Mouse (Mus musculus) liver, embryonic 16.5 days (tissue): ENCODE results near the gene Pld2. TPM values are rescaled to one million over a fixed set of nuclear protein-coding genes. Genes with fewer than 3 reads are reported as not detected.

Source experiments
- ATAC-seq: fragments of 200-750 bp; cut with Nextera tagmentation; 2 replicates; pipeline ENCODE4 v1.8.0; 2017; ENCODE audit warnings: low read depth, mild to moderate bottlenecking, moderate number of reproducible peaks, moderate library complexity
- H3K27ac ChIP-seq: fragments of 300-500 bp; sonication (generic); 2 replicates; pipeline ENCODE4 v1.5.1; 2014; ENCODE audit warnings: mild to moderate bottlenecking, low read length
- H3K27me3 ChIP-seq: fragments of 300-500 bp; sonication (generic); 2 replicates; pipeline ENCODE4 v1.6.1; 2014; ENCODE audit warnings: low read depth, low read length, mixed read lengths; ENCODE audit not compliant: control insufficient read depth, insufficient read depth
- H3K36me3 ChIP-seq: fragments of 300-500 bp; sonication (generic); 2 replicates; pipeline ENCODE4 v1.6.1; 2014; ENCODE audit warnings: mild to moderate bottlenecking; ENCODE audit not compliant: control insufficient read depth, insufficient read depth
- H3K4me1 ChIP-seq: fragments of 300-500 bp; sonication (generic); 2 replicates; pipeline ENCODE4 v1.6.1; 2014; ENCODE audit warnings: low read depth, low read length, mixed read lengths; ENCODE audit not compliant: control insufficient read depth
- H3K4me2 ChIP-seq: fragments of 300-500 bp; sonication (generic); 2 replicates; pipeline ENCODE4 v1.6.1; 2014; ENCODE audit warnings: low read depth, low read length, mixed read lengths
- H3K4me3 ChIP-seq: fragments of 300-500 bp; sonication (generic); 2 replicates; pipeline ENCODE4 v1.5.1; 2014; ENCODE audit warnings: low read depth, mild to moderate bottlenecking, low read length
- H3K9ac ChIP-seq: fragments of 300-500 bp; sonication (generic); 2 replicates; pipeline ENCODE4 v1.6.1; 2014; ENCODE audit warnings: low read depth, low read length
- H3K9me3 ChIP-seq: fragments of 300-500 bp; sonication (generic); replicated peaks from 2 replicates; pipeline ENCODE4 v1.6.1; 2016; ENCODE audit warnings: low read length; ENCODE audit not compliant: control insufficient read depth
- WGBS: fragments of 180-500 bp; shearing (Covaris S2); extraction: QIAGEN DNeasy Blood & Tissue Kit; methylation state at CpG from one replicate; pipeline ENCODE4 v1.1.7; 2014; ENCODE audit not compliant: insufficient replicate concordance; 5-methylcytosine and 5-hydroxymethylcytosine counted together
- polyA plus RNA-seq: library from polyadenylated mRNA; unstranded; fragments of >200 nt; fragmentation: Nextera tagmentation; extraction: Ambion mirVana; gene quantifications from 2 replicates; pipeline ENCODE4 v1.2.1, GENCODE M21; 2015

Pld2 gene
- polyA plus RNA-seq, 1 experiment from 2014 or later, result 2.1 TPM

DNA sequence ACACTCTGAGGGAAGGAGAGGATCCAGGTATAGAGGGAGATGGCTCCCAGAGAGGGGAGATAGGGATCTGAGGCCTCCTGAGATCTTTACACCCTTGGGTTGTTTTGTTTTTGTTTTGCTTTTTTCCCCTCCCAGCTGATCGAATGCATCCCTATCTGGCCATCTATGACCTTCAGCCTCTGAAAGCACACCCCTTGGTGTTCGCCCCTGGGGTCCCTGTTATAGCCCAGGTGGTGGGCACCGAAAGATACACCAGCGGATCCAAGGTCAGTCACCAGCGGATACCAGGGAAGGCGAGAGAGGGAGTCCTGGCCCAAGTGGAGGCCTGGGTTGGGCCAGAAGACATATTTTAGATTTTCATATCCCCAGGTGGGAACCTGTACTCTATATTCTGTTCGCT is 1.1 kb downstream of the Pld2 start:
- Histone ChIP-seq H3K27ac (no peak overlapping the region), H3K27me3 (peaks cover 34% of the 10 kb centered on the region), H3K4me3 (peak overlapping the region; percentile 55; the same call in 1 of the 2 replicates), H3K9me3 (no peaks in the 10 kb centered on the region), H3K4me2 (peak overlapping the region; percentile 61; the same call in 1 of the 2 replicates), H3K4me1 (peaks cover 3% of the 10 kb centered on the region; the same call in 1 of the 2 replicates), H3K36me3 (no peaks in the 10 kb centered on the region), H3K9ac (no peak overlapping the region)
- WGBS, result 72% methylated on average over 7 of the region's 7 CpGs
- no peak for ATAC-seq

GRCm38 (mm10) chr11:70541415-70541814 is 1.6 kb downstream of the Pld2 start:
- Histone ChIP-seq H3K4me2 (no peak overlapping the region), H3K4me3 (no peak overlapping the region), H3K27me3 (peaks cover 34% of the 10 kb centered on the region), H3K9ac (no peak overlapping the region), H3K9me3 (no peaks in the 10 kb centered on the region), H3K4me1 (peaks cover 3% of the 10 kb centered on the region; the same call in 1 of the 2 replicates), H3K36me3 (no peaks in the 10 kb centered on the region), H3K27ac (no peak overlapping the region)
- WGBS, result 56% methylated on average over 5 of the region's 5 CpGs
- no peak for ATAC-seq

DNA sequence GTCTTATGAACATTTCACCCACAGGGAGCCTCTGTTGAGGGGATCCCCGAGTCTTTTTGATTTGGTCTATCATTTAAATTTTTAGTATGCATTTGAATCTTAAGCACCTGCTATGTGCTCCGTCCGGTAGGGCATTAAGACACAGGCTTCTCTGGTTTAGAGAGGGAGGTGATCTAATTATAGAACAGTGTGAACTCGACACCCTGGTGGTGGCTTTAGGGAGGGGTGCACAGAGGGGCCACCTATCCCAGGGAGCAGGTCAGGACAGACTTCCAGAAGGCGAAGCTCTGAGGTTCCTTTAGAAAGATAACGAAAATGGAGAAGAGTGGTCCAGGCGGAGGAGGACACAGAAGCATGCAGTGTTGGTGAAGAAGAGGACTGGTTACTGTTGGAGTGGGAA is 4.6 kb downstream of the Pld2 start:
- Histone ChIP-seq H3K4me1 (peaks cover 3% of the 10 kb centered on the region; the same call in 1 of the 2 replicates), H3K4me3 (no peak overlapping the region), H3K27ac (no peak overlapping the region), H3K36me3 (no peaks in the 10 kb centered on the region), H3K27me3 (peaks cover 29% of the 10 kb centered on the region), H3K4me2 (no peak overlapping the region), H3K9me3 (no peaks in the 10 kb centered on the region), H3K9ac (no peak overlapping the region)
- ATAC-seq, result no peak
- 47% methylated on average over 7 of the region's 7 CpGs for WGBS

GRCm38 (mm10) chr11:70551526-70551925 is 11.7 kb downstream of the Pld2 start:
- Histone ChIP-seq H3K4me1 (no peaks in the 10 kb centered on the region), H3K4me3 (no peak overlapping the region), H3K36me3 (no peaks in the 10 kb centered on the region), H3K27me3 (no peaks in the 10 kb centered on the region), H3K9ac (no peak overlapping the region), H3K4me2 (no peak overlapping the region), H3K27ac (no peak overlapping the region), H3K9me3 (no peaks in the 10 kb centered on the region)
- WGBS, result 68% methylated on average over 8 of the region's 8 CpGs
- ATAC-seq, result no peak

DNA sequence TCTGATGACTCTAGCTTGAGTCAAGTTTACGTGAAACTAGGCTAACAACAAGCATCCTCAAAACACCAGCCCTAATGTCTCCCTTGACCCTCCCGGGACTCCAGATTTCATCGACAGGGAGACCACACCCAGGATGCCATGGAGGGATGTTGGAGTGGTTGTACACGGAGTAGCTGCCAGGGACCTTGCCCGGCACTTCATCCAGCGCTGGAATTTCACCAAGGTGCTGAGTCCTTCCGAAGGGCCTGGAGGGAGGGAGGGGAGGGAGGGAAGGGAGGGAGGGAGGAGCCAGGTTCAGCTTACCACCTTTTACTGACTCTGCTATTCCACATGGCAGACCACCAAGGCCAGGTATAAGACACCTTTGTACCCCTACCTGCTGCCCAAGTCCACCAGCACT is 14.1 kb downstream of the Pld2 start:
- Histone ChIP-seq H3K4me2 (no peak overlapping the region), H3K4me3 (no peak overlapping the region), H3K36me3 (no peaks in the 10 kb centered on the region), H3K9me3 (no peaks in the 10 kb centered on the region), H3K27me3 (no peaks in the 10 kb centered on the region), H3K9ac (no peak overlapping the region), H3K4me1 (no peaks in the 10 kb centered on the region), H3K27ac (no peak overlapping the region)
- WGBS, result 31% methylated on average over 6 of the region's 7 CpGs
- no peak for ATAC-seq

DNA sequence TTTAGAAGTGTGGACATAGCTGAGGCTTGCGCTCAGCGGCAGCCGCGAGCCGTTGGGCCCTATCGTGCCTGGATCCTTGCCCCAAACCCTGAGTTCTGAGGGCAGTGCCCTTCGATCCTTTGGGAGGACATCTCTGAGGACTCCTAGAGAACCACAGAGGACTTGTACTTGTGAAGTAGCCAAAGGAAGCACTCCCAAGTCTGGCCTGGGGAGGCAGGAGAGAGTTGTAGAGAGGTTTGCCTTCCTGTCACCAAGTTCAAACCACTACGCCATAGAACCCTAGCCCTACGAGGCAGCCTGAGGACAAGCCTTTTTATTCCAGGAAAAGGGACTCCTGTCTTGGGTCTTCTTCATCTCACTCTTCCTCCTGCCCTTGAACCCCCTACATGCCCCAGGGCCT is 17.7 kb downstream of the Pld2 start:
- Histone ChIP-seq H3K27me3 (no peaks in the 10 kb centered on the region), H3K9me3 (no peaks in the 10 kb centered on the region), H3K4me1 (peaks cover 8% of the 10 kb centered on the region), H3K9ac (no peak overlapping the region), H3K4me2 (no peak overlapping the region), H3K36me3 (no peaks in the 10 kb centered on the region), H3K4me3 (no peak overlapping the region), H3K27ac (no peak overlapping the region)
- ATAC-seq, result no peak
- WGBS, result 79% methylated on average over 9 of the region's 9 CpGs

DNA sequence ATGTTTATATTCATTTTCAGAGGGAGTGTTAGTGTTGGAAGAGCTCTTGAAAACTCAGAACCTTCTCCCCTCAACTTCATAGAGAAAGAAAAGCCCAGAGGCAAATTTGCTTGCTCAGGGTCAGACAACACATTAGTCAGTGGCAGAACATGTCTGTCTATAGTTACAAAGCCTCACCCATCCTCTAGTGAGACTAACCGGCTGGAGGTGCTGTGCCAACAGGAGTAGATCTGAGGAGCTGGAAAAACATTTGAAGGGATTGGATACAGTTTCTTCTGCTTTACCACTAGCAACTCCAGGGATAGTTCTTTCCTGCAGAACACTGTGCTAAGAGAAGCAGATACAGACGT is 22.0 kb downstream of the Pld2 start:
- H3K27ac ChIP-seq, result peak overlapping the region; percentile 38; the same call in 1 of the 2 replicates
- H3K36me3 ChIP-seq, result no peaks in the 10 kb centered on the region
- H3K4me2 ChIP-seq, result peak overlapping the region; percentile 92
- H3K4me3 ChIP-seq, result peak overlapping the region; percentile 73
- no peak overlapping the region; the same call in 1 of the 2 replicates for H3K9ac ChIP-seq
- H3K9me3 ChIP-seq, result no peaks in the 10 kb centered on the region
- peaks cover 27% of the 10 kb centered on the region for H3K4me1 ChIP-seq
- H3K27me3 ChIP-seq, result no peaks in the 10 kb centered on the region
- no peak for ATAC-seq
- 2% methylated on average over 2 of the region's 2 CpGs for WGBS

GRCm38 (mm10) chr11:70562287-70562994 is 22.6 kb downstream of the Pld2 start, which contains the start of gene Mink1:
Gene Mink1 (plus strand): TSS chr11:70562881.
- peak within 1 kb of the TSS; percentile 74 for H3K9ac ChIP-seq
- peak within 1 kb of the TSS; percentile 69 for H3K27ac ChIP-seq
- H3K4me1 ChIP-seq, result peaks cover 27% of the 10 kb centered on the region
- peak; percentile 89 for ATAC-seq
- H3K27me3 ChIP-seq, result no peaks in the 10 kb centered on the region
- H3K4me3 ChIP-seq, result peak within 1 kb of the TSS; percentile 73
- WGBS, result under 1% methylated on average over 53 of the region's 57 CpGs
- H3K4me2 ChIP-seq, result peak within 1 kb of the TSS; percentile 92
- no peaks in the 10 kb centered on the region for H3K9me3 ChIP-seq
- H3K36me3 ChIP-seq, result no peaks in the 10 kb centered on the region

- peak overlapping the region; percentile 60 for H3K27ac ChIP-seq
- H3K4me1 ChIP-seq, result peaks cover 27% of the 10 kb centered on the region
Measured at GRCm38 (mm10) chr11:70562995-70563469, 23.2 kb downstream of the Pld2 start.

More at GRCm38 (mm10) chr11:70562995-70563469, 23.2 kb downstream of the Pld2 start:
- peak overlapping the region; percentile 74 for H3K9ac ChIP-seq
- H3K9me3 ChIP-seq, result no peaks in the 10 kb centered on the region
- WGBS, result 0% methylated on average over 31 of the region's 31 CpGs
- H3K4me3 ChIP-seq, result peak overlapping the region; percentile 73
- peak overlapping the region; percentile 92 for H3K4me2 ChIP-seq
- no peaks in the 10 kb centered on the region for H3K27me3 ChIP-seq
- H3K36me3 ChIP-seq, result no peaks in the 10 kb centered on the region
- peak; percentile 7; the same call in 1 of the 2 replicates for ATAC-seq
